Comparison of ENCODE assay signal across 8 mouse cellular contexts in genomic region chr13:59554772-59555505, GRCm38 (mm10). TPM values are rescaled to one million over a fixed set of nuclear protein-coding genes. Genes with fewer than 3 reads are reported as not detected.
A peak's percentile ranks its signal among the peaks of the same experiment; 100 is the strongest.
DNase-seq lines count a peak whose midpoint lies in the region; ATAC-seq and TF ChIP-seq lines count a peak whose summit lies in the region.

No protein-coding gene starts in this region.

- no peaks in the 10 kb centered on the region for H3K9me3 ChIP-seq in G1E (replicated peaks)
- H3K9me3 ChIP-seq in embryonic facial prominence, embryonic 10.5 days = no peaks in the 10 kb centered on the region
- no peaks in the 10 kb centered on the region for H3K9me3 ChIP-seq in limb, embryonic 13.5 days

- H3K36me3 ChIP-seq in G1E (replicated peaks) = peaks cover 29% of the 10 kb centered on the region
- no peaks in the 10 kb centered on the region for H3K36me3 ChIP-seq in embryonic facial prominence, embryonic 10.5 days (replicated peaks)
- H3K36me3 ChIP-seq in limb, embryonic 13.5 days = no peaks in the 10 kb centered on the region

- no peak overlapping the region for H3K27ac ChIP-seq in embryonic facial prominence, embryonic 10.5 days (replicated peaks)
- no peak overlapping the region for H3K27ac ChIP-seq in limb, embryonic 13.5 days

- H3K9ac ChIP-seq in limb, embryonic 13.5 days = no peak overlapping the region

- peak overlapping the region; percentile 92; the same call in 1 of the 2 replicates for H3K4me2 ChIP-seq in limb, embryonic 13.5 days (replicated peaks)

- peak; percentile 10 for DNase-seq in kidney, adult 18-20 months
- DNase-seq in kidney, adult 11 months = no peak
- DNase-seq in G1E (ENCODE audit: low spot score) = no peak
- no peak for DNase-seq in embryonic facial prominence, embryonic 10.5 days (ENCODE audit: low spot score)
- no peak for DNase-seq in right cerebral cortex, adult 18-20 months
- DNase-seq in adrenal gland, postnatal 36 days = no peak
- no peak for DNase-seq in embryo, embryonic 9.5 days (ENCODE audit: extremely low spot score)

- no peak for TF ChIP-seq CTCF in G1E (IDR thresholded peaks at IDR 0.05; ENCODE audit: low read depth, low read length)

- peak overlapping the region; percentile 97 for H3K4me3 ChIP-seq in G1E (ENCODE audit: low read depth, low read length)
- peak overlapping the region; percentile 89; the same call in 1 of the 2 replicates for H3K4me3 ChIP-seq in embryonic facial prominence, embryonic 10.5 days
- H3K4me3 ChIP-seq in limb, embryonic 13.5 days = 0 out of 2 replicates have a peak overlapping the region, but pooled peaks have one; percentile 0

- 74% methylated on average over 17 of the region's 17 CpGs for WGBS in embryonic facial prominence, embryonic 10.5 days
- 67% methylated on average over 17 of the region's 17 CpGs for WGBS in limb, embryonic 13.5 days

- H3K27me3 ChIP-seq in G1E (ENCODE audit: insufficient read depth, low read length) = no peaks in the 10 kb centered on the region
- peaks cover 11% of the 10 kb centered on the region for H3K27me3 ChIP-seq in embryonic facial prominence, embryonic 10.5 days (replicated peaks; ENCODE audit: low read depth, poor library complexity, severe bottlenecking)
- peaks cover 8% of the 10 kb centered on the region for H3K27me3 ChIP-seq in limb, embryonic 13.5 days

- ATAC-seq in G1E (ENCODE audit: extremely low read depth, insufficient number of reproducible peaks, low FRiP score, poor library complexity, severe bottlenecking) = no peak
- no peak for ATAC-seq in limb, embryonic 13.5 days (ENCODE audit: low FRiP score, low read depth)

- H3K4me1 ChIP-seq in G1E (ENCODE audit: insufficient read depth, low read depth, low read length) = peaks cover 68% of the 10 kb centered on the region
- peaks cover 34% of the 10 kb centered on the region for H3K4me1 ChIP-seq in embryonic facial prominence, embryonic 10.5 days
- peaks cover 18% of the 10 kb centered on the region for H3K4me1 ChIP-seq in limb, embryonic 13.5 days

RNA-seq across cellular contexts. Expression of gene Agtpbp1, which starts 30.1 kb away (rescaled TPM):
- 118 and 147 TPM in 2 replicates for total RNA-seq in G1E (2014; fragmentation: Nextera tagmentation)
- total RNA-seq in G1E (2017) = 62.0 and 73.3 TPM in 2 replicates
- 6.0 and 6.1 TPM in 2 replicates for polyA plus RNA-seq in G1E (2012)
- polyA plus RNA-seq in embryonic facial prominence, embryonic 10.5 days (2016; fragmentation: Nextera tagmentation; extraction: Ambion mirVana) = 10.4 and 10.8 TPM in 2 replicates
- polyA plus RNA-seq in limb, embryonic 13.5 days (2015; fragmentation: Nextera tagmentation; extraction: Ambion mirVana) = 12.1 and 12.4 TPM in 2 replicates
- total RNA-seq in adrenal gland, postnatal 36 days (2021) = 10 to 100 TPM; 35.8 to 41.9 TPM

RNA-seq across cellular contexts. Expression of gene Naa35, which starts 30.1 kb away (rescaled TPM):
- total RNA-seq in G1E (2014; fragmentation: Nextera tagmentation) (63.7 and 71.9 TPM in 2 replicates), G1E (2017) (29.5 and 31.0 TPM in 2 replicates)
- polyA plus RNA-seq in G1E (2012) = 8.4 and 8.5 TPM in 2 replicates
- 111 and 114 TPM in 2 replicates for polyA plus RNA-seq in embryonic facial prominence, embryonic 10.5 days (2016; fragmentation: Nextera tagmentation; extraction: Ambion mirVana)
- 116 and 120 TPM in 2 replicates for polyA plus RNA-seq in limb, embryonic 13.5 days (2015; fragmentation: Nextera tagmentation; extraction: Ambion mirVana)
- total RNA-seq in adrenal gland, postnatal 36 days (2021) = 10 to 100 TPM; 69.9 to 72.4 TPM

Comparison
In these comparisons a context has a peak if more than half of its experiments do, and no peak if none do; other contexts are left out.
1. H3K4me3 ChIP-seq: peak in every context shown above with its lines; median percentile 97 in G1E; 89 in embryonic facial prominence, embryonic 10.5 days; 0 in limb, embryonic 13.5 days.
2. RNA of gene Naa35, which starts 30.1 kb away (polyA plus RNA-seq): 116 to 120 TPM in limb, embryonic 13.5 days and 111 to 114 TPM in embryonic facial prominence, embryonic 10.5 days; 8.4 to 8.5 TPM in G1E; every median in the first group is over 10 times any median in the second.